Mouse (Mus musculus): ENCODE results near the gene Samd4b.

- no peak for TF ChIP-seq CTCF (IDR thresholded peaks at IDR 0.05; ENCODE audit: low read depth, low read length)
- no peak for TF ChIP-seq GATA1 (IDR thresholded peaks at IDR 0.05; ENCODE audit: borderline replicate concordance, low read length)
- no peak for TF ChIP-seq GATA2 (IDR thresholded peaks at IDR 0.05; ENCODE audit: borderline replicate concordance, low read depth, low read length)
- TF ChIP-seq TAL1 (conservative IDR thresholded peaks at IDR 0.05; ENCODE audit: low read depth, low read length) = no peak
- no peak for TF ChIP-seq POLR2AphosphoS5 (IDR thresholded peaks at IDR 0.05; ENCODE audit: insufficient replicate concordance, low read depth, low read length)
Measured at GRCm38 (mm10) chr7:28452361-28453005, 145.5 kb downstream of the Samd4b start.
